Mouse (Mus musculus) heart, embryonic 14.5 days (tissue): Measurements from ENCODE around the gene Prdm1. TPM values are rescaled to one million over a fixed set of nuclear protein-coding genes. Genes with fewer than 3 reads are reported as not detected.

Source experiments
- ATAC-seq: fragments of 200-750 bp; cut with Nextera tagmentation; 2 replicates; pipeline ENCODE4 v1.8.0; 2017; ENCODE audit warnings: low read depth, moderate TSS enrichment; ENCODE audit not compliant: insufficient number of reproducible peaks, insufficient read depth, low FRiP score
- H3K27ac ChIP-seq, 2 experiments: fragments of 200-500 bp in 1 of 2; fragments of 300-500 bp in 1 of 2; sonication (generic) in 1 of 2; replicated peaks in 1 of 2; 2 replicates each; pipeline ENCODE4 v1.5.1; 2012 to 2014; ENCODE audit warnings: low read depth in 2 of 2, low read length in 2 of 2, control low read depth in 1 of 2, mild to moderate bottlenecking in 1 of 2, mixed read lengths in 1 of 2; ENCODE audit not compliant: control insufficient read depth in 1 of 2, insufficient read depth in 1 of 2
- H3K27me3 ChIP-seq: fragments of 300-500 bp; sonication (generic); 2 replicates; pipeline ENCODE4 v1.6.1; 2014; ENCODE audit warnings: mild to moderate bottlenecking, low read length, control low read depth; ENCODE audit not compliant: control insufficient read depth, insufficient read depth
- H3K36me3 ChIP-seq: fragments of 300-500 bp; sonication (generic); 2 replicates; pipeline ENCODE4 v1.6.1; 2014; ENCODE audit warnings: mild to moderate bottlenecking, control low read depth, low read length, mixed read lengths; ENCODE audit not compliant: control insufficient read depth, insufficient read depth
- H3K4me1 ChIP-seq, 2 experiments: fragments of 200-500 bp in 1 of 2; fragments of 300-500 bp in 1 of 2; sonication (generic) in 1 of 2; 2 replicates each; pipeline ENCODE4 v1.6.1; 2012 to 2014; ENCODE audit warnings: low read length in 2 of 2, control low read depth in 1 of 2, mixed read lengths in 1 of 2; ENCODE audit not compliant: control insufficient read depth in 2 of 2, insufficient read depth in 2 of 2
- H3K4me2 ChIP-seq: fragments of 300-500 bp; sonication (generic); 2 replicates; pipeline ENCODE4 v1.6.1; 2014; ENCODE audit warnings: mild to moderate bottlenecking, low read length
- H3K4me3 ChIP-seq, 2 experiments: fragments of 200-500 bp in 1 of 2; fragments of 300-500 bp in 1 of 2; sonication (generic) in 1 of 2; 2 replicates each; pipeline ENCODE4 v1.5.1; 2012 to 2014; ENCODE audit warnings: low read length in 2 of 2, mild to moderate bottlenecking in 2 of 2, control low read depth in 1 of 2, low read depth in 1 of 2, moderate library complexity in 1 of 2; ENCODE audit not compliant: control insufficient read depth in 1 of 2, insufficient read depth in 1 of 2
- H3K9ac ChIP-seq: fragments of 300-500 bp; sonication (generic); 2 replicates; pipeline ENCODE4 v1.6.1; 2014; ENCODE audit warnings: mild to moderate bottlenecking, low read length
- H3K9me3 ChIP-seq: fragments of 300-500 bp; sonication (generic); 2 replicates; pipeline ENCODE4 v1.6.1; 2016; ENCODE audit warnings: low read length, control low read depth; ENCODE audit not compliant: control insufficient read depth
- WGBS: fragments of 180-500 bp; shearing (Covaris S2); extraction: QIAGEN DNeasy Blood & Tissue Kit; methylation state at CpG from one replicate; pipeline ENCODE4 v1.1.7; 2014; 5-methylcytosine and 5-hydroxymethylcytosine counted together
- polyA plus RNA-seq: library from polyadenylated mRNA; unstranded; fragments of >200 nt; fragmentation: Nextera tagmentation; extraction: Ambion mirVana; gene quantifications from 2 replicates; pipeline ENCODE4 v1.2.1, GENCODE M21; 2014

The Prdm1 gene
- polyA plus RNA-seq, 1 experiment from 2014 or later, result 0.86 TPM

- Histone ChIP-seq H3K4me1 (peaks cover 4 to 16% of the 10 kb centered on the region in 2 experiments; a peak in 3 of 4 replicates), H3K27ac (no peak overlapping the region), H3K4me2 (peak overlapping the region; percentile 96), H3K27me3 (peaks cover 41% of the 10 kb centered on the region; the same call in 1 of the 2 replicates), H3K9ac (peak overlapping the region; percentile 16; the same call in 1 of the 2 replicates), H3K4me3 (peak overlapping the region; percentile 46 to 63), H3K9me3 (no peaks in the 10 kb centered on the region), H3K36me3 (no peaks in the 10 kb centered on the region)
- no peak for ATAC-seq
- 2% methylated on average over 31 of the region's 31 CpGs for WGBS
Observed at GRCm38 (mm10) chr10:44456757-44457595, 71.3 kb downstream of the Prdm1 start.

GRCm38 (mm10) chr10:44454753-44455152 is 73.5 kb downstream of the Prdm1 start:
- 64% methylated on average over 4 of the region's 4 CpGs for WGBS
- ATAC-seq, result no peak

GRCm38 (mm10) chr10:44454111-44454510 is 74.2 kb downstream of the Prdm1 start:
- peaks cover 31% of the 10 kb centered on the region; the same call in 1 of the 2 replicates for H3K27me3 ChIP-seq
- no peak overlapping the region for H3K4me3 ChIP-seq
- no peak for ATAC-seq
- no peak overlapping the region for H3K9ac ChIP-seq
- H3K9me3 ChIP-seq, result no peaks in the 10 kb centered on the region
- WGBS, result 50% methylated on average over 2 of the region's 2 CpGs
- no peaks in the 10 kb centered on the region for H3K36me3 ChIP-seq
- H3K4me2 ChIP-seq, result no peak overlapping the region
- no peak overlapping the region for H3K27ac ChIP-seq
- H3K4me1 ChIP-seq, result peaks cover 4 to 11% of the 10 kb centered on the region in 2 experiments; a peak in 3 of 4 replicates

More at GRCm38 (mm10) chr10:44454753-44455152, 73.5 kb downstream of the Prdm1 start:
- H3K4me2 ChIP-seq, result no peak overlapping the region
- no peaks in the 10 kb centered on the region for H3K36me3 ChIP-seq
- no peak overlapping the region for H3K9ac ChIP-seq
- H3K27ac ChIP-seq, result no peak overlapping the region
- H3K9me3 ChIP-seq, result no peaks in the 10 kb centered on the region
- H3K4me1 ChIP-seq, result peaks cover 4 to 16% of the 10 kb centered on the region in 2 experiments; a peak in 3 of 4 replicates
- H3K4me3 ChIP-seq, result no peak overlapping the region
- H3K27me3 ChIP-seq, result peaks cover 36% of the 10 kb centered on the region; the same call in 1 of the 2 replicates

- ATAC-seq, result no peak
- Histone ChIP-seq H3K4me3 (no peak overlapping the region), H3K27ac (no peak overlapping the region), H3K36me3 (no peaks in the 10 kb centered on the region), H3K9ac (no peak overlapping the region), H3K4me2 (no peak overlapping the region), H3K4me1 (no peaks in the 10 kb centered on the region), H3K27me3 (peaks cover 19% of the 10 kb centered on the region; the same call in 1 of the 2 replicates), H3K9me3 (no peaks in the 10 kb centered on the region)
- WGBS, result 81% methylated on average over 2 of the region's 2 CpGs
Observed at GRCm38 (mm10) chr10:44450835-44451234, 77.5 kb downstream of the Prdm1 start.

- no peaks in the 10 kb centered on the region for H3K4me1 ChIP-seq
- H3K27me3 ChIP-seq, result peaks cover 14% of the 10 kb centered on the region; the same call in 1 of the 2 replicates
- H3K4me3 ChIP-seq, result no peak overlapping the region
- H3K9me3 ChIP-seq, result no peaks in the 10 kb centered on the region
- H3K9ac ChIP-seq, result no peak overlapping the region
- no peak overlapping the region for H3K4me2 ChIP-seq
- ATAC-seq, result no peak
- no peak overlapping the region for H3K27ac ChIP-seq
- WGBS, result 78% methylated on average over 13 of the region's 13 CpGs
- no peaks in the 10 kb centered on the region for H3K36me3 ChIP-seq
Observed at GRCm38 (mm10) chr10:44450108-44450507, 78.2 kb downstream of the Prdm1 start.

GRCm38 (mm10) chr10:44449666-44450065 is 78.6 kb downstream of the Prdm1 start:
- 70% methylated on average over 5 of the region's 5 CpGs for WGBS

GRCm38 (mm10) chr10:44448165-44448564 is 80.1 kb downstream of the Prdm1 start:
- 28% methylated on average over 12 of the region's 12 CpGs for WGBS
- Histone ChIP-seq H3K9ac (no peak overlapping the region), H3K27me3 (0 out of 2 replicates have a peak, but pooled peaks cover 2% of the 10 kb centered on the region), H3K4me1 (peaks cover 4 to 6% of the 10 kb centered on the region in 2 experiments), H3K9me3 (no peaks in the 10 kb centered on the region), H3K27ac (no peak overlapping the region), H3K4me3 (no peak overlapping the region), H3K36me3 (no peaks in the 10 kb centered on the region), H3K4me2 (peak overlapping the region; percentile 36)
- no peak for ATAC-seq

More at GRCm38 (mm10) chr10:44449666-44450065, 78.6 kb downstream of the Prdm1 start:
- Histone ChIP-seq H3K4me3 (no peak overlapping the region), H3K4me1 (no peaks in the 10 kb centered on the region), H3K36me3 (no peaks in the 10 kb centered on the region), H3K27ac (no peak overlapping the region), H3K9me3 (no peaks in the 10 kb centered on the region), H3K9ac (no peak overlapping the region), H3K4me2 (no peak overlapping the region), H3K27me3 (0 out of 2 replicates have a peak, but pooled peaks cover 9% of the 10 kb centered on the region)
- no peak for ATAC-seq
